Mouse (Mus musculus) CD4-positive, CD25-positive, alpha-beta regulatory T cell, adult 2 months (primary cell): ENCODE data around the gene Wwox.

ENCODE experiments used
- DNase-seq: peaks from one replicate; pipeline ENCODE4 v3.0.0-alpha.2; 2012; ENCODE audit warnings: low read depth, low spot score

The Wwox gene

DNA sequence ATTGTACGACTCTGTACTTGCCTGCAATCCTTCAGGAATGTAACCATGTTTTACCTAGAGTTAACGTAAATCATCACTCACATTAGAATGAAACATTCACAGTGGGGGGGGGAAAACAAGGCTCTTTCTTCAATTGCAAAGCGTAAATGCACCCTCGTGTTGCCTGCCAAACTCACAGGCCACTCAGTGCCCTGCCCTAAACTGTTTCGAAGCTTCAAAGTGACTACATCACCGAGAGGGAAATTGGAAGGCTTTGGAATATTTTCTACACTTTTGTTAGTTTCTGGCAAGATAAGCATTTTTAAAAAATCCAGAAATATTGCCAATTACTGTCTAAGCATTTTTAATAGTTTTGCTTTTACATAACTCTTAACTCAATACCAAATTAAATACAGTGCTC lies 231.3 kb downstream of the Wwox start:
- DNase-seq = no peak

DNA sequence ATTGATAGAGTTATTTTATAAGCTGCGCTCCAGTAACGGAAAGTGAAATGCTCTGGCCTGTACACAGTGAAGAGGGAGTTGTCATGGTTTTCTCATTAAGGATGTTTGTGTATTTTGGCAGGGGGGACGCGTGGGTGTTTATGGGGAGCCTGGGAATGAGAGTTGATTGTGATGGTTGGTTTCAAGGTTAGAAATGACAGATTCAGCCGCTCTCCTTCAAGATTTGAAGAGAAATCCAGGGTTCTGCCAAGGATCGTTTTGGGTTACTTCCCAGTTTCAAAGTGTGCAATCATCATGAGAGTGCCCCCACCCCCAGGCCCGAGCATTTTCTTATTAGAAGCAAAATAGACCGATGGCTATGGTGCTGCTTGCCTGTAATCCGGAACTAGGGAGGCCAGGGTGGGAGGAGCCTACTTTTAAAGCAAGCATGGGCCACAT lies 231.8 kb downstream of the Wwox start:
- no peak for DNase-seq

DNA sequence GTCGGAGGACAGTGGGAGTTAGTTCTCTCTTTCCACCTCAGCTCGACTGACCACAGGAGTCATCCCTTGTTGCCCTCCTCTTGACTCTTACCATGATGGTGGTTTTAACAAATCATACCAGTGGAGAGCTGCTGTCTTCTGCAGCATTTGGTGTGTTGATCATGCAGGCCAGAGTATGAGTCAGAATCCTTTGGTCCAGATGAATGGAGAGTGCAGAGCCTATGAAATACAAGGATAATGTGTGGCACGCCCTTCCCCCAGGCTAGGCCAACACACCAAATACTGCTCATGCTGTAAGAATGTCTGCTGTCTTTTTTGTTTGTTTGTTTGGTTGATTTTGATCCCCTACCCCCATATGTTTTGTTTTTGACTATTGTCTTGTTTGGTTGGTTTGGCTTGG lies 234.0 kb downstream of the Wwox start:
- no peak for DNase-seq

DNA sequence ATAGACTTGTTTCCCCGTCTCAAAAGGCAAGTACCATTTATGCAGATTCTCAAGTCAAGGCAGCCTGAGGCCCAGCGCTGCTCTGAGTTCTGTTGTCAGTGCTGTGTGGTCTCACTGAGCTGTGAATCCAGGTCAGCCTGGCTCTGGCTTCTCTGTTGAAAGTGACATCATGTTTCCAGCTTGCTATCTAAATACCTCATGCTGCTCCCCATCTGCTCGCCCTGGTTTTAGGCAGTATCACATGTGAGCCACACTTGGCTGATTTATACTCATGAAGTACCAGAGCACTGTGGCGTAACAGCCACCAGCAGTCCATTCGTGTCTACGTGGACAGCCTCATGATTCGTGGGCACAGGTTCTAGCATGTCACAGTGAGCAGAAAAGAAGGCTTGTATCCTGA lies 235.7 kb downstream of the Wwox start:
- no peak for DNase-seq

DNA sequence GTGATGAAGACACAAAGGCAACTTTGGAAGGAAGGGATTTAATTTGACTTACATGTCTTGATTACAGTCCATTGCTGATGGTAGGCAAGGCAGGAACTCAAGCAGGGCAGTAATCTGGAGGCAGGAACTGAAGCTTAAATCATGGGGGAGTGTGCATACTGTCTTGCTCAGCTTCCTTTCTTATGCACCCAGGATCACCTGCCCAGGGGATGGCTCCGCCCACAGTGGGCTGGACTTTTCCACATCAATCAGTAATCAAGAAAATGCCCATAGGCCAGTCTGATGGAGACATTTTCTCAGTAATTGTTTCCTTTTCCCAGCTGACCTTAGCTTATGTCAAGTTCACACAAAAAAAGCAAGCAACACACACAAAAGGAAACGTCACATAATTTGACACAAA lies 237.5 kb downstream of the Wwox start:
- no peak for DNase-seq

DNA sequence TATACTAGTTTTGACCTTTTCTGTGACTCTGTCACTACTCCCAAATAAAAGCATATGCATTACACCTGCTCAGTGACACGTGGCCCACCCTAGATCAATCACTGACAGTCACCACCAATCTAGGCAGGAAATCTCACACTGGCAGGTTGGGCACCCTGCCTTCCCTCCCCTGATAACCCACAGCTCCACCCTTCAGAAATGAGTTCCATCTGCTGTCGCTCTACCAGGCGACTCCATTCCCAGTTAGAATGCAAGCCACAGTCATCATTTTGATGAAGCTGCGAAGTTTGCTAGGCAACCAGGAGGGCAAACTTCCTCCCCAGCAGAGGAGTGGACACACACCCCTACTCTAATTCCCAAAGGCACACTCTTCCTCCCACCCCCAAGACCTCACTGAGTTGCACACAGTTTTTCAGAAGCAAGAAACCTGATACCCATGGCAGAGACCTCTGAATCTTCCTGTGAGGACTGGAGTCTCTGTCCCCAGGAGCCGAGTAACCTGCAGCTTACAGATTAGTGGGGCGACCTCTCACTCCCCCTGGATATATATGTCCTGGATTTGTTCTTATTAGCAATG lies 238.2 kb downstream of the Wwox start:
- DNase-seq = no peak

DNA sequence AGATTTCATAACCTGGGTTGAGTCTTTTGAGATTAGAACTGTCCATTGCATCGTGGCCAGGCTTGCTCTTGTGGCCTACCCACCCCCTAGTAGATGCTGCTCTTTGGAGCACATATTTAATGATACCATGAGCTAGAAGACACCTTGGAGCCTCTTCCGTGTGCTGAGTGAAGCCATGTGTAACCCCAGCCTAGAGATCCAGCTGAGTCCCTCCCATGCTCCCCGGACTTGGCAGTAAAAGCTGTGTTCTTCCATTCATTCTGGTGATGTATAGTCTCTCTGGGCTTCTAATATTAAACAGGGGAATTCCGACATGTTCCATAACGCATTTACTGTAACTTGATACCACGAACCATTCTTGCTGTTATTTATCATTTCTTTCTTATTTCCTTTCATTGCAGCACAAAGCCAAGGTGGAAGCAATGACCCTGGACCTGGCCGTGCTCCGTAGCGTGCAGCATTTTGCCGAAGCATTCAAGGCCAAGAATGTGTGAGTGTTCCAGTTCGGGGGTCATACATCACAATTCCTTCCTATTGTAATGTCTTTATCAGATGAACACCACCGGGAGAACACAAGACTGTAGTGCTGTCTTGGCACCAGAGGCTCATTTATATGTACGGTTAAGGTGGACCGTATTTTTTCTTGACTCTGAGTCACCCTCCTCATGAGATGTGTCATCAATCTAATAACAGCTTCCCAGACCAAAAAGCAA lies 240.1 kb downstream of the Wwox start:
- DNase-seq = no peak

DNA sequence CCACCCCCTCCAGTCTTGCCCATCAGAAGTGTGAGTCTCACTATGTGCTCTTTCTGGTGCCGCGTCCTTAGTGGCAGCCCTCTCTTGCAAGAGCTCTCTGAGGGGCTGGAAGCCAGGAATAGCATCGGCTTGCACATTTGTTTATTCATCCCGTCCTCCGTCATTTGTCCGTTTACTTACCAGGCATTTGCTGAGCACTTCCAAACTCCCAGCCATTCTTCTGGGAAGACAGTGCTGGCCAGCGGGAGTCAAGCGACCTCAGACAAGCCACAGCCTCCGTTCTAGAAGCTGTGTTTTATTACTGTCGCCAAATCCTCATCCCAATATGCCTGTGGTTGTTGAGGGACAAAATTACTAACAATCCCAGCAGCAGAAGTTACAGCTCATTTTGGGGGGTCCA lies 241.7 kb downstream of the Wwox start:
- DNase-seq = no peak

DNA sequence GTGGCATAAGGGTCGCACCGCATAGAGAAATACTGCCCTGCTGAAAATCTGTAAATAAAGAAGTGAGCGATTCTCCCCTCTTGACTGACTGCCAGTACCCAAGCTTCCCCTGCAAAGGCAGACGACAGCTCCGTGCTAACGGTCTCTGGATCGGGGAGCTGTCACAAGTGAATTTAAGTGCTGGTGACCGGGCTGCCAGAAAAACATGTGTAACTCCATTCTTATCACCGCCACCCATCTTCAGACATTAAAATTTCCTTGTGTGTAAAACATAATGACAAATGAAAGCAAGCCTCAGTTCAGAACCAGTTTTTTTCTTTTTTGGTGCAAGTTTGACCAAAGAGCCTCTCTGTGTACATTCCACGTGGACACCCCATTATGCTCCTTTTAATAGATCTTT lies 242.7 kb downstream of the Wwox start:
- no peak for DNase-seq

DNA sequence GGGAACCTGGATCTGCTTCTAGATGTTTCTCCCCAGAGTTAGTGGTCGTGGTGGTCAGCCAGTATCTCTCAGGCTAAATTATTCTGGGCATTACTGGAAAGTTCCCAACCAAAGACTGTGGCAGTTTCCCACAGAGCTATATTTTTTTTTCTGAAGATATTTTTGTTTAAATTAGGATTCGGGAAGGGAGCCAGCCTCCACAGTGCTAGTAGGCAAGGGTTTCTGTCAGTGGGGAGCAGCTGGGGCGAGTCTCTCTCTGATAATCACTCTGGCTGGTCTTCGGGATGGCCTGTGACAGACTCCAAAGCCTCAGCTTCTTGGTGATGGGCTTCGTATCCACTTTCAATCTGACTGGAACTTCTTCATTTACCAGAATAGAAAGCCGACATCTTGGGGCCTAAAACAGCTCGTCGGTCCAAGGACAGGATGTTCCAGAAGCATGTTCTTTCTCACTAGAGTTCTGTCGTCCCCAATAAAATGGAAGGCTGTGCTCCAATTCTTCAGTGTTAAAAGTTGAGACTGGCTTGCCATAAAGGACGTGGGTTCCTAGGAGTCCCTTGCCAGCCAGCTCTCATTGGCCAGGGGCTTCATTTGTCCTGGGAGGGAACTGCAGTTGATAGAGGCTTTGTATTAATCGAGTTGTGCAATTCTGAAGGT lies 244.7 kb downstream of the Wwox start:
- DNase-seq = no peak

DNA sequence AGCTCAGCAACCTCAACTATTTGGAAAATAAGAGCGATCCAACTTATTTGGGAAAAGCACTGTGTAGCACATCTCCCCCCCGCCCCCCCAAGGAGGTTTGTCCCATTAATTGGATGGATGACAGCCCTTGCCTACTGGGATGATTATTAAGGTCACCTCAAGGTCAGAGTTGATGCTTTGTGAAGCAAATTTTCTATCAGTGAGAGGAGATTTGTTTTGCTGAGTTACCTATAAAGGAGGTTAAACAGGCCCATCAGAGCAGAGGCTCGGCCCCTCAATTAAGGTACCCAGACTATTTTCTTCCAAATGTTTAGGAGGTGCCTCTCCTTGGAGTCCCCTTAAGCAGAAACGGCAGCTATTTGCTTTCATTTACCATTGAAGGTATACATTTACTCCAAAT lies 247.0 kb downstream of the Wwox start:
- no peak for DNase-seq

DNA sequence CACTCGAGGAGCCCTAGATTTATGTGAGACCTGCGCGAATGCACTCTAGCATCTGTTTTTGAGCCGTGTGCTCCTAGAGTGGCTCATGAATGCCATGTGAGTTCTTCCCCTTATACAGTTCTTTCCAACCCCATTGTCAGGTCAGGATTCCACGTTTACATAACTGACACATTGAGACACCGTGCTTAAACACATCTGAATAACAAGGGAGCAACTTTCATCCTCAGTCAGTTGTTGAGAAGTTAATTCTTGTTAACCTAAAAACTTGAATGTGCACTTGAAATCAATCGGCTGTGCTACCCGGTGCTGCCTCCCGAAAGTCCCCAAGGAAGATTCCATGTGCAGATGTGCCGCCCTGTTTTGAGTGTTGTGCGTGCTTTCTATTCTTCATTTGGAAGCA lies 249.3 kb downstream of the Wwox start:
- DNase-seq = no peak

DNA sequence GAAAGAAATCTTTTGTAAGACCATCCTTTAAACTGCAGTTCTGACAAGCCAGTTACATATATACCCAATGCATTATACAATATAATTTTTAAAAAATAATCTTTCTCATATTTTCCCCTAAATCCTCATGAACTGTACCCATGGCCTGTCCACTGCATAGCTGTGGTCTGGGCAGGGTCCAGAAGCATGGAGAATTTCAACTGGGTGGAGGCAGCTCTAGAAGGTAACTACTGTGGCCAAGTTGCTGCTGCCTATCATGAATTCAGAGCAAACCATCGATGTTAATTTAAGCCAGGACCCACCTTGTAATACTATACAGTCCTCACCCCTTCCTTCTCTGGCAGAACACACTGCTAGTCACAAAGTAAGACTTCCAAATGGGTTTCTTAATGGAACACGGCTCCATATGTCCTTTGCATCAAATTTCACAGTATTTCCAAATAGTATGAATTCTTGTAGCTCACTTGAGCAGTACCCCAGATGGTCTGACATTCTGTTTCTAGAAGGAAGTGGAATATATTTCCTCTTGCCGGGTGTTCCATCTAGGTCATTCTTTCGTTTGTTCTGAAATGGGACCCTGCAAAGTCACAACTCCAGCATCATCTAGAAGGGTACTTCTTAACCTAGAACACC lies 255.2 kb downstream of the Wwox start:
- DNase-seq = no peak

DNA sequence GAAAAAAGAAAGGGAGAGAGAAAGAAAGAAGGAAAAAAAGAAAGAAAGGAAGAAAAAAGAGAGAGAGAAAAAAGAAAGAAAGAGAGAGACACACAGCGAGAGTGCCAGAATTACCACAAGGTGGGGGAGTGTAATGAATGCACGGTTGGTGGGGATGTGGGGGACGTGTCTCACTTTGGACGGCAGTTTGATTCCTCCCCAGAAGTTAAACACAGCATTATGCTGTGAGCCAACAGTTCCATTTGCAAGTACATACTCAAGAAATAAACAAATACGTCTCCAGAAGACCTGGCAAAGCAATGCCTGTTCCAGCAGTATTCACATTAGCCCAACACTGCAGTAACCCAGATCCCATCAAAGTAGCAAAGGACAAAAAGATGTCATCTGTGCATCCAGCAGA lies 264.1 kb downstream of the Wwox start:
- DNase-seq = no peak

DNA sequence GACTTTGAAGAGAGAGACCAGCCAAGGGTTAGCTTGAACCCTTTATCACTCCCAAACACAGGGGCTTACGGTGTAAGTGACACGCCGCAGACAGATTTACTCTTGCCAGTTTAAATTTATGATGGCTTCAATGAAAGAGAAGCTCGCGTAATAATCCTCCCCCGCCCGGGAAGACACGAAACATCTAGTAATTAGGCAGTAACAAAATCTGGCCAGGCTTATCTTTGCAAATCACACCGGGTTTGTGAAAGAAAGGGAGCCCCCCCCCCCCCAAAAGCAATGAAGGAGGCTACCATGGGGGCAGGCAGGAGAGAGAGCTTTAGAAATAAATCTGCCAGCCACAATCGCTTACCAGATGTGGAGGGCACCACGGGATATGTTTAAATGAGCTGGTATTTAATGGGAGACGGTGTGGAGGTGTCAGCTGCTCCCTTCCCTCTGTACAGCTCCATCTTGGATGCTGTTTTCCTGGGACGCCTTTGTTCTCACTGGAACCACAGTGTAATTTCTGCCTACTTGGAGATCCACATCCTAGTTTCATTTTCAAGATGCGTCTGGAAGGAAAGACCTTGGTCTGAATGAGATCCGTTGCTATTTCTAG lies 268.2 kb downstream of the Wwox start:
- DNase-seq = no peak

DNA sequence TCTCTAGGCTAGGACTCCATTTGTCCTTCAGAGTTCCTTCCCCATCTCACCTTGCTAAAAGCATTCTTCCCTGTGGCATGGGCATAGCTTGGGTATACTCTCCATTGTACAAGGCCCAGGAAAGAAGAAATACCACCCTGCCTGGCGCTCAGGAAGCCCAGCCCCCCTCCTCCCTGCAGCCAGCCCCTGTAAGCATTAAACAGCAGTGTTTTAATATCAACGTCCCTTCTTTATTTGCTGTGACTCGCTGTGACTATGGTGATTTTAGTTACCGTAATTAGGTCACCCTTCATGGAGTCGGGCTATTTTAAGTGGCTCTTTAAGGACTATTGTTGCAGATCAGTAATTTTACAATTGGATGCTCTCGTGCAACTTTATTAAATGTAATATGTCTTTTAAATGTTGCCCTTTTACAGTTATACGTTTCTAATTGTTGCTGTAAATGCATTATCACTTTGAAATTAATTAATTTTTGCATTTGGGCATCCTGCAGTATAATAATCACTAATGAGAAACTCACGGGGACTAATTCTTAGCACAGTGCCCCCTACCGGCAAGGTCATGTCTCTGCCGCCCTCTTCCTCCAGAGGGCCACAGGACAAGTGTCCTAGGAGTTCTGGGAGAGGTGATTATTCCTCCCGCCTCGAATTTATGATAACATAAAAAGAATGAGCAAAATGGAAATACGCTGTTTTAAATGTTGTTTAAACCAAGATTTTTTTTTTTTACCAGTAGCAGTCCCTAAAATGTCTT lies 276.0 kb downstream of the Wwox start:
- peak; percentile 35 for DNase-seq

DNA sequence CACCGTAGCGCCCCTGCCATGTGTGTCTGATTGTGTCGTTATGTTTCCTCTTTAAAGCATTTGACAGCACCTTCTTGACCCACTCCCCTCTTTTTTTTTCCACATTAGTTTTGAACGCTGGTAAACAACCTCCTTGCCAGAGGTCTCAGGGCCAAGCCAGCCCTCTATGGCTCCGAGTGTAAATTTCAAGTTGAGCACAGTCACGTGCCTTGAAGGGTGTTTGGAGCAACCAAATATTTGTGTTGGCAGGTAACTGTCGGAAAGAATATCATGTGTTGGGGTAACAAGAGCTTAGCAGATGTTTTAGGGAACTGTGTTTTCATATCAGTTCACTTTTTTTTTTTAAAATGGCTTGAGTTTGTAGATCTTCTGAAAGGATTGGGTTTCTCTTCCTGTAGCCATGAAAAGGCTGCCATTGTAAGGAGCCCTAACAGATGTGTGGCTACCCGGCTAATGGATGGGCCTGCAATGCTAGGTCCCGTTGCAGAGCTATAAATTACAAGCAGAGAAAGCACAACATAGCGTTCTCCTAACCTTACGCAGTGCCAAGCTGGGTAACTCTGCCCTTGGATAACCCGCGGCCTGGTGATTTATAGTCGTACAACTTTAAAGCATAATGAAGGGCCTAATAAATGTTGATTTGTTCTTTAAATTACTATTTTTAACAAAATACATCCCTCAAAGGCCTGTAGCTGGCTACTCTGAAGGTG lies 277.2 kb downstream of the Wwox start:
- DNase-seq = no peak

DNA sequence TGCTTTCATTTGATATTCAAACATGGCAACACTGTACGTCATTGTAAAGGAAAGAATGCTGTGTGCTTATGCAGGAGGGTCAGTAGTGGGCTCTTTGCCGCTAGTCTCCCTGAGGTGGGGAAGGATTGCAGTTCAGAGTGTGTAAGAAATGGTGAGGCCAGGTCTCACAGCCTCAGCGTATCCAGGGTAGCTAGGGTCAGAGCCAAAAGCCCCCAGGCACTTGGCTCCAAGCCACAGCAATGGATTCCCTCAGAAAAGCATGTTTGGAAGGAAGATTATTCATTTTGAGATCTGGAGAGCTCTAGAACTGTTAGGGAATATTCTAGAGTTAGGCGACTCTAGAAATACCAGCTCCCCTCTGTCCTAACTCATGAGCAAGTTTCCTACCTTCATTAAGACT lies 279.4 kb downstream of the Wwox start:
- DNase-seq = no peak

DNA sequence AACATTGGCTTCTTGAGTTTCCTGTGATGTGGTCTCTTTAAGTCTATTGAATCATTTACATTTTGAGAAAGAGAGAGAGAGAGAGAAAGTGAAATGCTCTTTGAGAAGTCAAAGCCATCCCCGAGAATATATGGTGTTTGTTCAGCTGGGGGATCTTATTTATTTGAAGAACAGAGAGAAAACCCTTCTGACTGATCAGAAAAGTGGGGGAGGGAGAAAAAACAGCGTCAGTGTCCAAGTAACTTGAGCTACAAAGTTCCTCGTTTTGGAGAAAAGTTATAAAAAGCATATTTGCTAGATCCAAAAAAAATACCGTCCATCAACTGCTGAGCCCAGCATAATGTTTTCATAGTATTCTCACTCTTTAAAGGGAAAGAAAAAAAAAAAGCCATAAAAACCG lies 283.2 kb downstream of the Wwox start:
- no peak for DNase-seq

DNA sequence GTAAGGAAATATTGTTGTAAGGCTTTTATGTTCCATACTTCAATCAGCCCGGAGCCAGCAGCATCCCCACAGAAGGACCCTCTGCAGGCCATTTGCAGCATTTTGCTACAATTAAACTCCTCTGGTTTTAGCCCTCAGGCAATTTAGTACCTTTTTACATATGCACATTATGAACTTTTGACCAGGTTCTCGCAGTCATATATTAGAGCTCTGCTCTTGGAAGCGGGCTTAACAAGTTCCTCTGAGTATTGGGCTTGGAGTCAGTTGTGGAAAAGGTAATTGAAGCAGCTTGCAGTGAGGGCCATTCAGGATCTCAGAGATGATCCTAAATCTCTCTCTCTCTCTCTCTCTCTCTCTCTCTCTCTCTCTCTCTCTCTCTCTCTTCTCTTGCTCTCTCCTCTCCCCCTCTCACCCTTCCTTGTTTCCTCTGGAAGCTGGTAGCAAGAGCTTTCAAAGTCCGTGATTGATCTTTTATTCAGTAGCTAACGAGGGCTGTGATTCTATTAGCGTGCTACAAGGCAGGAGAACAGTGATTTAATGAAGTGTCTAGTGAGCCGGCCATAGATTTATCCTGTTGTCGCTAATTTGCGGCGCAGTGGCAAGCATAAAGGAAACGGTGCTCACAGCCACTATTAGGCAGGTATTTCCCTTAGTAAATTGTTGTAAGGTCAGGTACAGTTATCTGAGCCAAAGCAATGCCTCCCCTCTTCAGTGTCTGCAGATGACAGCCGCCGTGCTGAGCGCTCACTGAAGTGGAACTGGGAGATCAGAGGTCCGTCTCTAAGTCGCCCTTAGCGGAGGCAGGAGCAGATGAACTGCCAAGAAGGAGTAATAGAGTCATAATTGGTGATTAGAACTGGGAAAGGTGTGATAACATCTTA lies 292.0 kb downstream of the Wwox start:
- DNase-seq = no peak
